Mouse (Mus musculus) c-Kit-positive CD71-positive TER-119-negative erythroid progenitor cells, embryonic 14.5 days (primary cell): Measurements from ENCODE around the gene Mif4gd.
"Not testable (repeated sequence)": the region's sequence is repeated elsewhere in the genome, so short reads cannot be mapped to it uniquely, and the experiment has no call there.

Source experiments
- DNase-seq: peaks from one replicate; pipeline ENCODE4 v3.0.0-alpha.2; 2013; ENCODE audit warnings: low read depth

Mif4gd gene

DNA sequence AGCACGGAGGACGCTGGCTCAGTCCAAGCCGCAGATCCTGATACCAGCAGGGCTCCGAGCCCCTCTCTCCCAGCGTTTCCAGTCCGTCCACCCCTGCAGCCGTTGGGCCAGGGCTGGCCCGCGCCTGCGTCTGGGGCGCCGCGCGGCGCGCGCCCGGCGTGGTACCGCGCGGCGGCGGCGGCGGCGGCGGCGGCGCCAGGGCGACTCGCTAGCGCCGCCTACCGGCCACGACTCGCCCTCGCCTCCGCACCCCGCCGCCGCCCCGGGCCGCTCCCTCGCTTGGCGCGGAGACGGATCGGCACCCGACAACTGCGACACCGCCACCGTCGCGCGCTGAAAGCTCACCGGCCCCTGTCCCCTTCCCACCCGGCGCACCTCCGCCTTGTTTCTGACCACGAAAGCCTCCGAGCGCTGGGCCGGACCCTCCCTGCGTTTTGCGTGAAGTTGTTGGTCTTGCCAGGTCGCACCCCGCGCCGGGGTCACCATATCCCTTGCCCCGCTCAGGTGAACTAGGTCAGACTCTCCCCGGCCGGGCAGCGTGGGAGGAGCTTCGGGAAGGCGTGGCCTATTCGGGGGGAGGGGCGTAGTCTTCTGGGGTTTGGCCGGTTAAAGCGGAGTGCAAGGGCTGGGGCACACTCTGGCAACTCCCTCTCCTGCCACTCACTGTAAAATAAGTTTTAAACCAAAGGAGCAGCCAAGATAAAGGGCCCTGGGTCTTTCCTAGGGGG is at the start of gene Mif4gd:
TSS of gene Mif4gd (minus strand) at position 560 of the 728 bp plus-strand sequence.
- peak; percentile 87 for DNase-seq

DNA sequence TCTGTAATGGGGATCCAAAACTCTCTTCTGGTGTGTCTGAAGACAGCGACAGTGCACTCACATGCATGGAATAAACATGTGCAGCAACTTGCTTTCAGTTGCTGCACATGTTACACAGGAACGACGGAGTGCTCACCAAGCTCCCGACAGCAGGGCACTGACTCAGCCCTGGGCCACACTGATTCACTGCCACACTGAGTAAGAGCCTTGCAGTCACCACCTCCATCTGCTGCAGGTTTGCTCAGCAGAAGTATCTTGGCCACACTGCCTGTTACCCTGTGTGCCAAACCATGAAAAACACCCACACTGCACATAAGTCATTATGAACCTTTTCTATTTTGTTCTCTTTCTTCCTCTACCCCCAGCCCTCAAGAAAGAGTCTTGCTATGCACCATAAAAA is 47.6 kb upstream of the Mif4gd start:
- DNase-seq: no peak

DNA sequence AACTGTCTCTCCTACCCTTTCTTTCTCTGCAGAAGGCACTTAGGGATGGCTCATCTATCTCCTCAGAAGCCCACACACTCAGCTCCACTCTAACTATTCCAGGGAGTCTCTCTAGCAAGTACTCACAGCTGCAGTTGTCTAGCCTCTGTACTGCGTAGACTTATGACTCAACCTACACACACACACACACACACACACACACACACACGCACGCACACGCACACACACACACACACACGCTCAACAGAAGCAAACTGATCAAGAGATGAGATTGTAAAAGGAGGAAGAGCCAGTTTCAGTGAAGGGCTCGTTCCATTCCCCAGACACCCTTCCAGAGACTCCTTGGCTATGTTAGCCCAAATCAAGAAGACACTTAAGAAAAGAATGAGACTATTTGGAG is 45.8 kb upstream of the Mif4gd start:
- no peak for DNase-seq

DNA sequence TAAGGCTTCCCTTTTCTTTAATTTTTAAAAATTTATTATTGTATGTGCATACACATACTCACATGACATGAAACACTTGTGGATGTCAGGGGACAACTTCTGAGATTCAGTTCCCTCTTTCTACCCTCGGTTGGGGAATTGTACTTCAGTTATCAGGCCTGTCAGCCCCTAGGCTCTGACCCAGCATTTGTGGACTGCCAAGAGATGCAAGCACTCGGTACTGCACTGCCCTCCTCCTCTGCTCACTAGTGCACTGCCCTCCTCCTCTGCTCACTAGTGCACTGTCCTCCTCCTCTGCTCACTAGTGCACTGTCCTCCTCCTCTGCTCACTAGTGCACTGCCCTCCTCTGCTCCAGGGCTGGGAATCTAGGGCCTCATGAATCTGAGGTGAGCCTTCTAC is 41.4 kb upstream of the Mif4gd start:
- no peak for DNase-seq

DNA sequence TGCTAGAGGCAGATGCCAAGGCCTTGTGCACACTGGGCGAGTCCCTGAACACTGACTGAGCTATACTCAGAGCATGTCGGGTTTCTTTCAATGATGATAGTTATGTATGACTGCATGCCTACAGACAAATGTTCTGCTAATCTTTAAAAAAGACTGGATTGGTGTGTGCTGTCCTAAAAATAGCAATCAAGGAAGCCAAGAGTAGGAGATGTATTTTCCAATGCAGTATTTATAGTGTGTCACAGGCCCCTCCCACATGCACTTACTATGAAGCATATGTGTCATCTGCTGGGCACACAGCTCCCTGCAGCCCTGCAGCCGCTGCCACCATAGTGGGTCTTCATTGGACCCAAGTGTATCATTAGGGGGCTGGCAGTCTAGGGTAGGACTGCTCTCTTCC is 40.4 kb upstream of the Mif4gd start:
- DNase-seq: no peak

DNA sequence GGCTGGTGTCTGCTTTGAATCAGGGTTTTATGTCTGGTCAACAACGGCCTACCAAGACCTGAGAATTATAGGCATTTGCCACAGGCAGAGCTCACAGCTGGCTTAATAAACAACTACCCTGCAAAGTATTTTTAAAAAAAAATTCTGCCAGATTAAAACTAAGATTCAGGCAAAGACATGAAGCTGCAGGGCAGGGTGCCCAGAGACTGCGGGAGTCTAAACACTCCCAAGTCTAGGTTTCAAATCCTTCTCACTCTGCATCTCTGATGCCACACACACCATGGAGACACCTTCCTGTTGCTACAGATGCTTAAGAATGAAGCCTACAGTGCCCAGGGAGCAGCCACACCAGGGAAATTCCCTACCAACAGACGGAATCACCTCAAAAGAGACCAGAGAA is 38.9 kb upstream of the Mif4gd start:
- no peak for DNase-seq

DNA sequence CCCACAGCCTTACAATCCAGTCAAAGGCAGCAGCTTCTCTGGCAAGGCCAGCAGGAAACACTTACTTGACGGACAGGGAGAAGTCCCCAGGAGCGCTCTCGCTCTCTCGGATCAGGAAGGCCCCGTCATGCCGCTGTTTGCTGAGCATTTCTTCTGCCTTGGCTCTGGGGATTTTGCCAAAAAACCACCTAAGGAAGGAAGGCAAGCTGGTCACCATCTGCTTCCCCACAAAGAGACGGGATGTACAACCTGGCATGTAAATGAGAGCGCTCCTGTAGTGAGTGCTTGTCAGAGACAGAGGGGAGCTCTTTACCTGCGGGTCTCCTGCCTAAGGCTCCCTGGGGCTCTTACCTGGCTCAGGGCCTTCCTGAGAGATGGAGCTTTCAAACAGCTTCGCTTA is 36.9 kb upstream of the Mif4gd start:
- no peak for DNase-seq

DNA sequence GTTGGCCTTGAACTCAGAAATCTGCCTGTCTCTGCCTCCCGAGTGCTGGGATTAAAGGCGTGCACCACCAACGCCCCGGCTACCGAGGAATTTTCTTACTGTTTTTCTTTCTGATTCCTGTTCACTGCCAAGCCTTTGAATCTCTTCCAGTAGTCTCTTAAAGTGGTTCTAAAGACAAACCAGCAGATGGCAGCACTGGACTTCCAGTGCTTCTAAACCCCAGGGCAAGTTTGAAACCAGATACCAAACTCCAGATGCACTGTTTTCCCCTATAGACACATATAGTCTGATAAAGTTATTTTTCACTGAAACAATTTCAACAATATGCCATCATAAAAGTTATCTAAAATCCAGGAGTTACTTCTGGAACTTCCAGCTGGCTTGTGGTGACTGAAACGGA is 34.7 kb upstream of the Mif4gd start:
- DNase-seq: peak; percentile 67

DNA sequence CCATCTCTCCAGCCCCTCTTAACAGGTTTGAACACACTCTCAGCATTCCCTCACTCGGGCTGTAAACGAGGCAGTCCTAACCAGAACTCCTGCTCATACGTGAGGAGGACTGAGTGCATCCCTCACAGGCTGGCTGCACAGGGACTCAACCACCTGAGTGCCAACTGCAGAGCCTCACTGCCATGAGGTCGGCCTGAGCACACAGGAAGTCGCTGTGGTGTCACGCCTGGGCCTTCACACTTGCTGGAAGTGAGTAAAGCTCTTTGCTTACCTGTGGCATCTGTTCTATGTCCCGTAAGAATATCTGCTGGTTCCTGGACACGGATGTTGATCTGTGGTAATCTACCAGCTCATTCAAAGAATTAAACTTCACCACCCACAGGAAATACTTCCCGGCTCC is 33.7 kb upstream of the Mif4gd start:
- DNase-seq: no peak

DNA sequence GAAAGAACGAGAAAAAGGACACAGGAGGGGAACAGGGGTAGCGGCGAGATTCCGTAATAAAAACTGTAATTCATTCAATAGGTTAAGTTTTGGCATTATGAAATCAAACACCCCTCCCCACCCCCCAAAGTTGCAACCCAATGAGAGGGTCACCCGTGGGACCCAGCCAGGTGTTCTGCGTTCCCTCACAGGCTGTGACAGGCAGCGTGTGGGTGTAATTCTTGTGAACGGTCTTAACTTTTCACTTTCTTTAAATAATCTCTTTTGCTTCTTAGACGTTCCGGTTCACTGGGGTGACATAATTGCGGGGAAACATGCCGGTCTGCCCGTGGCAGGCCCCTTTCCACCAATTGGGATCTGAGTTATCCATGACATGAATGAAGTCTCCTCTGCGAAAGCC is 32.7 kb upstream of the Mif4gd start:
- DNase-seq: not testable (repeated sequence)

DNA sequence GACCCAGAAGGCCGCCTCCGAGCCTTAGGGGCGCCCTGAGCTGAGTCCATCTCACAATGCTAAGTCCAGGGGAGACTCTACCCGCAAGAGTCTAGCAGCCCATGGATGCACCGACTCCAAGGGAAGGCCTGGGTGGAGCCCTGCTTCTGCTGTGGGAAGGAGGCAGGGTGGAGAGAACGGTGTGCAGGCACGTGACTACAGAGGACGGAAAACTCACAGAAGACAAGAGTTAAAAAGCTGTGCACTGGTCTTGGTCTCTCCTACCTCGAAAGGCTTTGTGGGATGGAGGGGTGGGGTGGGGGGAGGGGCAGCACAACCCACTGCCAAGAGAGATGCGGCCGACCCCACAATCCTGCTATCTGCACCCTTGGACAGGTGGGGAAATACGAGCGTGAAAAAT is 31.5 kb upstream of the Mif4gd start:
- DNase-seq: no peak

DNA sequence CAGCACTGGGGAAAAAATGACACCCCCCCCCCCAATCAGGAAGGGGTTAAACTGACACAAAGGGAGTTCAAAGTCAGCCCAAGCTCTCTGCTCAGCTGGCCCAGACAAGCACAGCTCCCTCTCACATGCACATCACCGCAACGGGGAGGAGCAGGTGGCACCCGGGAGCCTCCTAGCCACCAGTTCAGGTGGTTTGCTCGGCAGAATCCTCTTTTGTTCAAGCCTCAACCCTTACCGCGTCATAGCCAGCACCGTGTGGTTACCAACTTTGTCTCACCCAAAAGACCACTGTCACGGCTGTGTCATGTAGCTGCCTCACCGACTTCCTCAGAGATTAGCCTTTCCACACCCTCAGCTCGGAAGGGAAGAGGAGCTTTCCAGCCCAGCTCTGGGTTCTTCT is 30.5 kb upstream of the Mif4gd start:
- no peak for DNase-seq

DNA sequence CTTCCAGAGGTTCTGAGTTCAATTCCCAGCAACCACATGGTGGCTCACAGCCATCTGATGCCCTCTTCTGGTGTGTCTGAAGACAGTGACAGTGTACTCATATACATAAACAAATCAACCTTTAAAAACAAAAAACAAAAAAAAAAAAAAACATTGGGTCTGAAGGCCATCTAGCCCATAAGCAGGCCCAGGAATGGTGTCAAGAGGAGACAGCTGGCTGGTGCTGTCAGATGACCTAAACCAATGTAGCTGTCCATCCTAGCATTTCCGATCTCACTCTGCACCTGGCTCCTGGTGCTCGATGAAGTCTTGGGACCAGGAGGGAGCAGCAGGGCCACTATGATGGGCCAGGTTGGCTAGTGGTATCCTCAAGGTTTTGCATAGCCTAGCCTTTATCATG is 29.9 kb upstream of the Mif4gd start:
- DNase-seq: no peak

DNA sequence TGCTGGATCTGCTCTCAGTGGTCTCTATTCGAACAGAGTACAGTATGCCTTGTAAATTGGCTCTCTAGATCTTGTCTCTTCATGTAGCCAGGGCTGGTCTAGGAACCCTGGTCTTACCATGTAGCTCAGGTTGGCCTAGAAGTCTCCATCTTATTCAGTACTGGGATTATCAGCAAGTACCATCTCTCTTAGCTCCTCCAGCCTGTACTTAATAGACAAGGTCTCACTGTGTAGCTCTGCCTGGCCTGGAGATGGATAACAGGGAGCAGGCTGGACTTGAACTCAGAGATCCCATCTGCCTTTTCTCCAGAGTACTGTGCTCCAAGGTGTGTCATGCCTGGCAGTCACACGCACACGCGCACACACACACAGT is 28.9 kb upstream of the Mif4gd start:
- DNase-seq: no peak

DNA sequence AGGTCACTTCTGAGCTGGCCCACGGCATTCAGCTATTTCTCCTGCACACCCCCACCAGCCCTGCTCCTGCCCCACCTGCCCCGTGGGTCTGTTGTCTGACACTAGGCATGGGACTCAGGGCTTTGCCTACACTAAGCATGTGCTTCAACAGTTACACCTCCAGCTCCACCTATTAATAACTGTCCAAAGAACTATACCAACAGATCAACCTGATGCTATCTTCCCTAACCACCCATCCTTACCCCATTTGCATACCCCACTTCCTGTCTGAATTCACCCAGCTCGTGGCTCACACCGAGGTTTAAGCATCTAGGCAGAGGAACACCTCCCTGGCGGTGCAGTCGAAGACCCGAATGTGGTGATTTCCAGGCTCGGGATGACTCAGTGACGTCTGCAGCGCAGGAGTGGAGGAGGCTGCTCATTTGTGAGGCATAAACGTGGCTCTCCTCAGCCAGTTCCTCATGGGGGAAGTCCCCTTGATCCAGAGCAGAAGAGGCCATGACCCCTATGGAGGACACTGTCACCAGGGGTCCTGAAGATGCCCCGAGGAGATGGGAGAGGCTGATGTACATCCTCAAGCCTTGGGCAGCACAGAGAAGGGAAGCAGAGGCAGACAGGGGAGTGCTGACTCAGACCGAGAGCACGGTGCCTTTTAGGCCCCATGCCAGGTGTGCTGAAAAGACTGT is 28.4 kb upstream of the Mif4gd start:
- DNase-seq: no peak

DNA sequence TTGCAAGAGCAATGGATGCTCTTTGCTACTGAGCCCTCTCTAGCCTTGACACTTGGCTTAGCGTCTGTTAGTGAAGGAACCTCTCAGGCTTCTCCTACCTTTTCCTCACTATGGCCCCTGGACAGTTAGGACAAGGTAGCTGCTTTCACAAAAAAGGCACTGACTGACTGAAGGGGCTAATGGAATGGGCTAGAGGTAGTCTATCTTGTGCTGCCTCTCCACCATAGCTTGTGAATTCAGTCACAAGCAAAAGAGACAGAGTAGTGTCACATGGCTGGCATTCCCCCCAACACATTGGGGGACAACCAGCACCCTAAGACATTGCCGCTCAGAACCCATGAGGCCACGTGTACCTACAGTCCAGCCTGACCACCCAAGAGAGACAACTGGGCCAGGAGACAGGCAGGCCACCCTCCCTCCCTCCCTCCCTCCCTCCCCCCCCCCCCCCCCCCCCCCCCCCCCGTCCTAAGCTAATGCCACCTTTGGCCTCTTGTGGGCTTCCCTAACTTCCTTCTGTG is 27.6 kb upstream of the Mif4gd start:
- DNase-seq: no peak

DNA sequence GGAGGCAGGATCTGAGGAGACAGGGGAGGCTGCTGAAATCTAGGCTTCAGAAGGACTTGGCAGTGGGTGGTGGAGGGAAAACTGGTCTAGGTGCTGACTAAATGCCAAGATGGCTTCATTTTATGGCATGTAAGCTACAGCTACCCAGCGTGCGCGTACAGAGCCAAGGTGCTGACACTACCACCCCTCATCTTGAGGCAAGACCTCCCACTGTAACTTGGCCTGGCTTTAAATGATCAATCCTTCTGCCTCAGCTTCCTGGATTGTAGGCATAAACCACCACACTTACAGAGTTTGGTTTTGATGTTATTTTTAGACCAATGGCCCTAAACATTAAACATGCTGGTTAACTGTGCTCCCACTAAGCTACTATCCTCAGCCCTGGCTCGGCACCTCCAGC is 26.8 kb upstream of the Mif4gd start:
- DNase-seq: no peak

DNA sequence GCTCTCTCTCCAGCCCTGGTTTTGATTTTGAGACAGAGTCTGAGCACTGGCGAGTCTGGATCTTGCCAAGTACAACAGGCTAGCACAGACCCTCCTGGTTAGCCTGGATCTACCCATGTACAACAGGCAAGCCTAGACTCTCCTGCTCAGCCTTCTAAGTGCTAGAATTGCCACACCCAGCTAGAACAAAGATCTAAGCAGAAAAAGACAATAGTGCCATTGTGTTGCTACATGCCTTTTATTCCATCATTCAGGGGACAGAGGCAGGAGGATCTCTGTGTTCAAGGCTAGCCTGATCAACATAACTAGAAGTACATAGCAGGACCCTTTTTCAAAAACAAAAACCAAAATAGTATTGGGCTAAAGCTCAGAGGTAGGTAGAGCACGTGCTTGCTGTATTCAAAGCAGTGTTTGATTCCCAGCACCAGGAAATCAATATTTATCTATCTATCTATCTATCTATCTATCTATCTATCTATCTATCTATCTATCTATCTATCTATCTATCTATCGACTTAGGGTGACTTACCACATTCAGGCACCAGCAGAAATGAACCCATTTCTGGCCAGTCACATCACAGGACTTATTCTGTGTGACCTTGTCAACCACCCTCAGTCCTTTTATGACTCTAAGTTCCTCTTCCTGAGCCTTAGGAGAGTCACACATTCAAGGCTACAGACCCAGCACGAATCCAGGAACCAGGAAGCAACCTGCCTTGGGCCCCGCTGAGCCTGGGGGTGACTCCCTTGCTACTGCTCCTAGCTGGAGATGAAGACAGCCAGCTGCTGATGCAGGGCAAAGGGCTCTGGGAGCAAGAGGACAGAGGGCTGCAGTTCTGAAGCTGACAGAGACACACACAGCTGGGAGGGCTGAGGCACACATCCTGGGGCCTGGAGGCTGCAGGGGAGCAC is 26.0 kb upstream of the Mif4gd start:
- no peak for DNase-seq

DNA sequence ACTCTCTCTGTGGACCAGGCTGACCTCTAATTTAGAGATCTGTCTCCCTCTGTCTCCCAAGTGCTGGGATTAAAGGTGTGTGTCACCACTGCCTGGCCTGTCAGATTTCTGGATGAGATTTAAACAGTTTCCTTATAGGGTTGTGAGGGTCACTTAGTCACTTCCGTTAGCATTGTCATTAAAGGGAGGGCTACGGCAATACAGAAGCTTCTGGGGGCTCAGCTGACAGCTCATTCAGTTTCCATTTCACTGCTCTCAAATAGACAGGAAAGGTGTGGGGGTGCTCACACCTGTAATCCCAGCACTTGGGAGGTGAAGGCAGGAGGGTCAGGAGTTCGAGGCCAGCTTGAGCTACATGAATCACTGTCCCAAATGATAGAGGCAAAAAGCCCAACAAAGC is 24.2 kb upstream of the Mif4gd start:
- no peak for DNase-seq

DNA sequence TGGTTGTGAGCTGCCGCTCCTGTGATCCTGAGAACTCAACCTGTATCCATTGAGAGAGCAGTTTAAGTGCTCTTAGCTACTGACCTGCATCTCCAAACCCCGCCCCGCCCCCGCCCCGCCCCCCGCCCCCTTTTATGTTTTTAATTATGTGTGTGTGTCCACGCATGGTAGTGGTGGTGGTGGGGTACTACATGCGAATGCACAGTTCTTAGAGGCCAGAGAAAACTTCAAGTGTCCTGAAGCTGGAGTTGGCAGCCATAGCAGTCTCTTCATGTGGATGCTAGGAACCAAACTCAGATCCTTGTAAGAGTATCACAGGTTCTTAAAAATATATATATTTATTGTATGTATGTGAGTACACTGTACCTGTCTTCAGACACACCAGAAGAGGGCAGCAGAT is 22.7 kb upstream of the Mif4gd start:
- no peak for DNase-seq

DNA sequence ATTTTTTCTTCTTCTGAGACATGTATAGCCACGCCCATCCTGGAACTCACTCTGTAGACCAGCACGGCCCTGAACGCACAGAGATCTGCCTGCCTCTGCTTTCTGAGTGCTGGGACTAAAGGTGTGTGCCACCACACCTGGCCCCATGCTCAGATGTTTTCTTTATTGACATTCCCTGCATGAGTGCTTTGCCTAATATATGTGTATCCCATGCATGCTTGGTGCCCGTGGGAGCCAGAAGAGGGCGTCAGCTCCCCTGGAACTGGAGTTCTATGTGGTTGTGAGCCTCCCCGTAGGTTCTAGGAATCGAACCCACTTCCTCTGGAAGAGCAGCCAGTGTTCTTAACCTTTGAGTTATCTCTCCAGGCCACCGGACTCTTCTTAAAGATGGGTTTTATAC is 22.3 kb upstream of the Mif4gd start:
- no peak for DNase-seq

DNA sequence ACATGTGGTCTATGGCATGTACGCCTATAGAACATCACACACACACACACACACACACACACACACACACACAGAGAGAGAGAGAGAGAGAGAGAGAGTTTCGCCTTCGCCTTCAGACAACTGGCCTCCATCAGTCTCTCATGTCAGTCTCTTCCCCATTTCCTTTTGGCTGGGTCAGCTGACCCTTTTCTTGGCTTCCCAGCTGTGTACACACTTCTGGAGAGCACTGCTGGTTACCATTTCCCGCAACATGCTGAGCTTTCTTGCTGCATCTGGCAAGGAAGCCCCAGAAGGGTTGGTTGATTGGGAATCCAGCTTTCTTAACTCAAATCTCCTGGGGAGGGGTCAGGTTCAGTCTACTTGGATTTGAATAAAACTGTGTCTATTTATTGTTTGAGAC is 21.3 kb upstream of the Mif4gd start:
- DNase-seq: no peak

DNA sequence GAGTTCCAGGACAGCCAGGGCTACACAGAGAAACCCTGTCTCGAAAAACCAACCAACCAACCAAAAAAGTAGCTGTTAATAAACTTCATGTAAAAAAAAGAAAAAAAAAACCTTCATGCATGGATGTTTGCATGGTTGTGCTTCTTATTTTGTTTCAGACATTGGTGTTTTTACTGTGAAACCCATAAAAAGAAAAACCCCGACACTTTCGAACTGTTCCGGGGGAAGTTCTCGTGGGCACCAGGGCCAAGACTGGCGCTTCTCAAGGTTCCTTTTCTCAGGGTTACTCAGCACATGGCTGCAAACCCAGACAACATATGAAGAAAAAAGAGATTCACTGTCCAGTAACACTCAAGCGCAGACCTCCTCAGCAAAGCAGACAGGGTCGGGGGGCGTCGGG is 20.1 kb upstream of the Mif4gd start:
- no peak for DNase-seq
